Mouse (Mus musculus) intestine, embryonic 16.5 days (tissue): ENCODE results near the gene Ddx51. TPM values are rescaled to one million over a fixed set of nuclear protein-coding genes. Genes with fewer than 3 reads are reported as not detected.

Experiments
- ATAC-seq: fragments of 200-750 bp; cut with Nextera tagmentation; 2 replicates; pipeline ENCODE4 v1.8.0; 2017; ENCODE audit warnings: moderate TSS enrichment, moderate library complexity
- H3K27ac ChIP-seq: fragments of 300-500 bp; sonication (generic); 2 replicates; pipeline ENCODE4 v1.5.1; 2014; ENCODE audit warnings: mild to moderate bottlenecking, low read length
- H3K27me3 ChIP-seq: fragments of 300-500 bp; sonication (generic); replicated peaks from 2 replicates; pipeline ENCODE4 v1.6.1; 2014; ENCODE audit warnings: low read length, control low read depth, mixed read lengths; ENCODE audit not compliant: control insufficient read depth, insufficient read depth
- H3K36me3 ChIP-seq: fragments of 300-500 bp; sonication (generic); 2 replicates; pipeline ENCODE4 v1.6.1; 2014; ENCODE audit warnings: low read length, control low read depth; ENCODE audit not compliant: control insufficient read depth, insufficient read depth
- H3K4me1 ChIP-seq: fragments of 300-500 bp; sonication (generic); 2 replicates; pipeline ENCODE4 v1.6.1; 2014; ENCODE audit warnings: low read length, control low read depth, mixed read lengths; ENCODE audit not compliant: control insufficient read depth, insufficient read depth
- H3K4me2 ChIP-seq: fragments of 300-500 bp; sonication (generic); 2 replicates; pipeline ENCODE4 v1.6.1; 2014; ENCODE audit warnings: low read depth, low read length, control low read depth
- H3K4me3 ChIP-seq: fragments of 300-500 bp; sonication (generic); 2 replicates; pipeline ENCODE4 v1.5.1; 2014; ENCODE audit warnings: mild to moderate bottlenecking, low read length
- H3K9ac ChIP-seq: fragments of 300-500 bp; sonication (generic); 2 replicates; pipeline ENCODE4 v1.6.1; 2014; ENCODE audit warnings: low read depth, low read length
- H3K9me3 ChIP-seq: fragments of 300-500 bp; sonication (generic); 2 replicates; pipeline ENCODE4 v1.6.1; 2016; ENCODE audit warnings: low read length, control low read depth; ENCODE audit not compliant: control insufficient read depth
- WGBS: fragments of 180-500 bp; shearing (Covaris S2); extraction: QIAGEN DNeasy Blood & Tissue Kit; methylation state at CpG from one replicate; pipeline ENCODE4 v1.1.7; 2014; 5-methylcytosine and 5-hydroxymethylcytosine counted together
- polyA plus RNA-seq: library from polyadenylated mRNA; unstranded; fragments of >200 nt; fragmentation: Nextera tagmentation; extraction: Ambion mirVana; gene quantifications from 2 replicates; pipeline ENCODE4 v1.2.1, GENCODE M21; 2015

Ddx51 gene
- polyA plus RNA-seq, 1 experiment from 2014 or later = 16.3 TPM

DNA sequence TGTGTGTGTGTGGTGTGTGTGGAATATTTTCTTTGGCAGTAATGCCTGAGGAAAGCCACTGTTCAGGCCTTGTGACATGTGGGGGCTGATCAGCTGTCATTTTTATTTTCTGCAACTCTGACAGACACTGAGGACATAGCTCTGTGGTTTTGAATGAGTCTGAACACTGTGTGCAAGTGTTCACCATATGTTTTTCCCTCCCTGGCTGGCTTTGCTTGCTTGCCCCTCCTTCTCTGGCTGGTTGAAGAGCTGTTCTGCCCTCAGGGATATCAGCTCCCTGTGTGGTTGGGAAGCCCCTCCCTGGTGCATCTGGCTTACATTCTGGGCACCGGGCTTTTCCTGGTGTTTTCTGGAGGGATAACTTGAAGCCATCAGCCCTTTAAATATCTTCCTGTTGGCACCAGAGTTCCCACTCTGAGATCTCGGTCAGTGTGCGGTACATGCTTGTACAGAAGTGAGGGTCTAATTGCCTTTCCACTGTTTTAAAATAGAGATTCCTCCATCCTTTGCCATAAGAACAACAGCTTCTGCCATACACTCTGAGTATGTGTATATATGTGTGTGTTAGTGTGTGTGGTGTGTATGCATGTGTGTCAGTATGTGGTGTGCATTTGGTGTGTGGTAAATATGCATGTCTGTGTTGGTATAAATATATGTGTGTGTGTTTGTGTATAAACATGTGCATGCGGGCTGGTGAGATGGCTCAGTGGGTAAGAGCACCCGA is 41.7 kb upstream of the Ddx51 start:
- Histone ChIP-seq H3K4me1 (no peaks in the 10 kb centered on the region), H3K27ac (no peak overlapping the region), H3K27me3 (no peaks in the 10 kb centered on the region), H3K4me3 (no peak overlapping the region), H3K9me3 (no peaks in the 10 kb centered on the region), H3K36me3 (no peaks in the 10 kb centered on the region), H3K9ac (no peak overlapping the region), H3K4me2 (no peak overlapping the region)
- WGBS = 78% methylated on average over 5 of the region's 5 CpGs
- no peak for ATAC-seq

DNA sequence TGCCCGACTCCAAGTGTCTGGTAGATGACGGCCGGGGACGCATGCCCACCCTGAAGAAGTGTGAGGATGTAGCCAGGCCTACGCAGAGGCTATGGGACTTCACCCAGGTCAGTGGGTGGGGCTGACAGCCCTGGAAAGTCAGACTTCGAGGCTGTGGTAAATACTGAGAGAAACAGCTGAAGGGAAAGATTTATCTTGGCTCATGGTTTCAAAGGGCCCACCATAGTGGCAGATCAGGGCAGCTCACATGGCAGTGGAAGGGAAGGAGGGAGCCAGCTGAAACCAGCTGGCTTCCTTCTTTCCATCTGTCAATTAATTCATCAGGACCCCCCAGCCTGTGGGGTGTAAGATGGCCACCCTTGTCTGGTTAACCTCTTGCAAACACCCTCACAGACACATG is 34.0 kb upstream of the Ddx51 start:
- 85% methylated on average over 6 of the region's 6 CpGs for WGBS

DNA sequence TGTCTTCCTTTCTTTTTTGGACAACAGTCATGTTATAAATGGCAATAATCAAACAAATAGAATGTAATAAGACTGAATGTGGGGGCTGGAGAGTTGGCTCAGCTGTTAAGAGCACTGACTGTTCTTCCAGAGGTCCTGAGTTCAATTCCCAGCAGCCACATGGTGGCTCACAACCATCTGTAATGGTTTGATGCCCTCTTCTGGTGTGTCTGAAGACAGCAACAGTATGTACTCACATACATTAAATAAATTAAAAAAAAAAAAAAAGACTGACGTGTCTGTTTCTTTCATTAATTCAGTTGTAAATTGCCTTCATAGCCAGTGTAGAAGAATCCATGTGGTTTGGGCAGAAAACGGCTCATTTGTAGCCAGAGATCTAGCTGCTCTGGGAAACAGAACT is 28.9 kb upstream of the Ddx51 start:
- ATAC-seq = no peak
- Histone ChIP-seq H3K36me3 (no peaks in the 10 kb centered on the region), H3K9ac (no peak overlapping the region), H3K9me3 (no peaks in the 10 kb centered on the region), H3K4me1 (no peaks in the 10 kb centered on the region), H3K4me3 (no peak overlapping the region), H3K27me3 (peaks cover 8% of the 10 kb centered on the region), H3K27ac (no peak overlapping the region), H3K4me2 (no peak overlapping the region)
- 78% methylated on average over 2 of the region's 2 CpGs for WGBS

More for the DNA sequence above, 34.0 kb upstream of the Ddx51 start:
- H3K27me3 ChIP-seq = no peaks in the 10 kb centered on the region
- no peak overlapping the region for H3K27ac ChIP-seq
- H3K4me1 ChIP-seq = no peaks in the 10 kb centered on the region
- H3K36me3 ChIP-seq = no peaks in the 10 kb centered on the region
- H3K4me2 ChIP-seq = no peak overlapping the region
- no peak overlapping the region for H3K9ac ChIP-seq
- no peak for ATAC-seq
- no peak overlapping the region for H3K4me3 ChIP-seq
- H3K9me3 ChIP-seq = no peaks in the 10 kb centered on the region

DNA sequence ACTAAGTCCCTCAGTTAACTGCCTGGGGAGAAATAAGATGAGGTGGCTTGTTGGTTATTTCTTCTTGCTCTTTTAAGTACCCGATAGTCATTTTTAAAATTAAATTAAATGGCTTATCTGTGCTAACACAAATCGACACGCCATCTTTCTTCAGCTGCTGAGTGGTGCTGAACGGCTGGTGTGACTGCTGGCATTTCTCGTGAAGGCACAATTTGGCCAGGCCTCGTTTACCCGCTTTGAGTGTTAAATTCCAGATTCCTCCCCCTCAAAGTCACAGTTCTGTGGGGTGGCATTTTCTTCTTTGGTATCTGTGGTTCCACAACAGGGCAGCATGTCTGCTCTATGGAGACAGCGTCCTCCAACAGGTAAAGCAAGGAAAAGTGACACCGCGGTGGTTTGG is 25.9 kb upstream of the Ddx51 start:
- H3K4me1 ChIP-seq = no peaks in the 10 kb centered on the region
- 75% methylated on average over 10 of the region's 10 CpGs for WGBS
- H3K9me3 ChIP-seq = no peaks in the 10 kb centered on the region
- no peak overlapping the region for H3K4me2 ChIP-seq
- H3K27ac ChIP-seq = no peak overlapping the region
- no peaks in the 10 kb centered on the region for H3K36me3 ChIP-seq
- no peak for ATAC-seq
- H3K4me3 ChIP-seq = no peak overlapping the region
- H3K27me3 ChIP-seq = peaks cover 8% of the 10 kb centered on the region
- no peak overlapping the region for H3K9ac ChIP-seq

DNA sequence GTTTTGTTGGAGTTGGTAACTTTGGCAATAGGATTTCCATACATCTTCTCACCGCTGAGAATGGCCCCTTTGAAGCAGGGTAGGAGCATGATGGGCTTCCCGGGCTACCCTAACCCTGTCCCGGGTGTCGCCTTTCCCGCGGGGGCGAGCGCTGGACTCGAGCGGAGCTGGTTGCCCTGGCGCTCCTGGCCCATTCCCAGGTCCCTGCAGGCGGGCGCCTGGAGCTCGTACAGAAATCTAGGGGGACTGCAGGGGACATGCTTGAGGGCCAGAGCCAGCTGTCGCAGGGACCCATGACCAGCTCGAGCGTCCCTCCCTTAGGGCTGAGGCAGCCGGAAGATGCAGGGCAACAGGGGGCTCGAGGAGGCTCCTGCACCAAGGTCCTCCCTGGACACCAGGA is 25.1 kb upstream of the Ddx51 start:
- Histone ChIP-seq H3K4me3 (no peak overlapping the region), H3K9me3 (no peaks in the 10 kb centered on the region), H3K9ac (no peak overlapping the region), H3K4me2 (no peak overlapping the region), H3K27ac (no peak overlapping the region), H3K36me3 (no peaks in the 10 kb centered on the region), H3K4me1 (no peaks in the 10 kb centered on the region), H3K27me3 (peaks cover 8% of the 10 kb centered on the region)
- no peak for ATAC-seq
- 14% methylated on average over 19 of the region's 19 CpGs for WGBS

DNA sequence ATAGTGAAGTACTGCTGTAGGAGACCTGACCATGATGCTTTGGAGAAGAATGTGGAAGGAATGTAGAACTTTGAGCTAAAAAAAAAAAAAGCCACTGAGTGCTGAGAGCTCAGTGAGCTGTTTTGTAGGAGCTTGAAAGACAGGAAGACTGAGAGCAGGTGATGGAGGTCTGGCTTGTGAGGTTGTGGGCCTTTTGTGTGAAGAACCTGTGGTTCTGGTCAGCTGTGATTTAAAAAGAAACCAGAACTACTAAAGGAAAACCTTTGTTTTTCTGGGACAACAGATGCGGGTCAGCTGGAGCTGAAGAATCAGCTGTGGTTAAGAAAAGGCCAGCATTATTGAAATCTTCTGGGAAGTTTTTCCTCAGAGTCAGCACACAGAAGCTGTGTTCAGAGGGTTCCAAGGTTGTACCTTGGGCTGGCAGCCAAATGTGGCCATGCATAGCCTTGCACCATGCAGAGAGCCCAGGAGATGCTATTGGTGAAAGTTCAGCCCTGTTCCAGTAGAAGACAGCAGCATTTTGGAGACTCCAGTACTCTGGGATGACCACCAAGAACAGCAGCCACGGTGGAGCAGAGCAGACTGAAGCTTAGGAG is 23.6 kb upstream of the Ddx51 start:
- Histone ChIP-seq H3K4me2 (no peak overlapping the region), H3K4me3 (no peak overlapping the region), H3K36me3 (no peaks in the 10 kb centered on the region), H3K9me3 (no peaks in the 10 kb centered on the region), H3K4me1 (no peaks in the 10 kb centered on the region), H3K27ac (no peak overlapping the region), H3K9ac (no peak overlapping the region), H3K27me3 (peaks cover 8% of the 10 kb centered on the region)
- 78% methylated on average over 2 of the region's 2 CpGs for WGBS
- no peak for ATAC-seq

DNA sequence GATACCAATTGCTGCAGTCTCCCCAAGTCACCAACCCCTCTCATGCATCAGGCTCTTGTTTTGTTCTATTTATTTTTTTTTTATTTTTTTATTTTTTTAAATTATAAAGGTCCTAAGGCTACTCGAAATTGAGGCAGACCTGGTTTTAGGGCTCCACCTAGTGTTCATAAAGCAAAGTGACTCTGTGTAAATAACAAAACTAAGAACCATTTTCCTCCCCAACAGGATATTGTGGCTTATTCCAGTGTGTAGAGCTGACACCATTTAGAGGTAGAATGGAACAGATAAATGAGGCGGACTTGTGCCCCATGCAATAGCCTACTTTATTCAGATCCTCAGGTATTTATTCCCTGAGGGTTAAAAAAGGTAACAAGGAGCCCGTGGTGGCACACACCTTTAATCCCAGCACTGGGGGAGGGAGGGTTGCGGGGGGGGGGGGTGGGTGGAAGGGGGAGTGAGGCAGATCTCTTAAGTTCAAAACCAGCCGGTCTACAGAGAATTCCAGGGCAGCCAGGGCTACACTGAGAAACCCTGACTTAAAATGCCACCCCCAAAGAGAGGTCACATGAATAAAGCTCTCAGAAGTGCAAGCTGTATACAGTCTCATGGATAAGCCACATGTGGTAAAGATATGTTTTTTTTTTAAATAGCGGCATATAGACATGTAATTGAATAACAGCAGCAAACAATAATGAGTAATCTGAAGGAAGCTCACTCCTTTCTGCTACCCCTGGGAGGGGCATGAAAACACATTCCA is 17.1 kb upstream of the Ddx51 start:
- H3K4me3 ChIP-seq = no peak overlapping the region
- no peaks in the 10 kb centered on the region for H3K9me3 ChIP-seq
- no peaks in the 10 kb centered on the region for H3K36me3 ChIP-seq
- H3K4me2 ChIP-seq = no peak overlapping the region
- no peak overlapping the region for H3K27ac ChIP-seq
- H3K9ac ChIP-seq = no peak overlapping the region
- no peak for ATAC-seq
- H3K27me3 ChIP-seq = no peaks in the 10 kb centered on the region
- 34% methylated on average over 6 of the region's 6 CpGs for WGBS
- no peaks in the 10 kb centered on the region for H3K4me1 ChIP-seq

DNA sequence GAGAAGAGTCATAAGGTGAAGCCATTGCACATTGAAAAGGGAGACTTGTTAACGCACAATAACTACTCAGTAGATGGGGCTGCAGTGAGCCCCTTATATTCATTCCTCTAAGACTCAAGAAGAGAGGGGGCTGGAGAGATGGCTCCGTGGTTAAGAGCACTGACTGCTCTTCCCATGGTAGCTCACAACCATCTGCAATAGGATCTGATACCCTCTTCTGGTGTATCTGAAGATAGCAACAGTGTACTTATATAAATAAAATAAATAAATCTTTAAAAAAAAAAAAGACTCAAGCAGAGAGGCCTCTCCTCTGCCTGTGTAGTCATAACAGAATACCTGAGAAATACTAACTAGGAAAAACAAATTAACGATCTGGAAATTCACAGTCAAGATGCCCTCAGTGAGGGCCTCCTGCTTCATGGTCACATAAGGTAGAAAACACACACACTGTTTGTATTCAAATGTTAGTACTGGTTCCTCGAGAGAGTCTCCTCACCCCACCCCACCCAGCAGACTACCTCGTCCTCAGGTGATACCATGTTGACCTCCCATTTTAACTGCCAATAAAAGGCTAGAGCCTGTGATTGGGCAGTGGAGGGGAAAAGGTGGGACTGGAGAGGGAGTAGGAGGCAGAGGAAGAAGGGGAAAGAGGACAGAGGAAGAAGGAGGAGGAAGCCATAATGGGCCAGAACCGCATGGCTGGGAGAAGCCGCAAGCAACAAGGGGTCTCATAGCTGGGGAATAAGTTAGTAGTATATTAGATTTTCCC is 14.8 kb upstream of the Ddx51 start:
- ATAC-seq = no peak

DNA sequence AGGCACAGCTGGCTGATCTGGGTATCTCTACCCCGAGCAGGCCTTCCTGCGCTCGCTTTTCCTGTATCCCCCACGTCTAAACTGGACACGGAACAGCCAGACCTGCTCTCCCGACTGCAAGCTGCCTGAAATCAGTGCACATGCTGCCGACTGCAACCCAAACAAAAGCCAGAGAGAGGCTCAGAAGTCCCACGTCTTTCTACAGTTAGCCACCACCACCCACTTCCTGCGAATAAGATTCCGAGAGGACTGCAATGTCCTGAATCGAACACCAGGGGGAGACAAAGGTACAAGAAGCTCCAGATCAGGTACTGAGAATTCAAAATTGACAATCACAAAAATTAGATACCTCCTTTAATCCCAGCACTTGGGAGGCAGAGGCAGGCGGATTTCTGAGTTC is 13.8 kb upstream of the Ddx51 start:
- Histone ChIP-seq H3K36me3 (no peaks in the 10 kb centered on the region), H3K4me2 (no peak overlapping the region), H3K9ac (no peak overlapping the region), H3K9me3 (no peaks in the 10 kb centered on the region), H3K4me3 (no peak overlapping the region), H3K4me1 (no peaks in the 10 kb centered on the region), H3K27ac (no peak overlapping the region), H3K27me3 (no peaks in the 10 kb centered on the region)
- ATAC-seq = no peak
- WGBS = 20% methylated on average over 12 of the region's 12 CpGs

More for the DNA sequence above, 14.8 kb upstream of the Ddx51 start:
- 83% methylated on average over 7 of the region's 7 CpGs for WGBS
- Histone ChIP-seq H3K27ac (no peak overlapping the region), H3K9me3 (no peaks in the 10 kb centered on the region), H3K9ac (no peak overlapping the region), H3K36me3 (no peaks in the 10 kb centered on the region), H3K4me3 (no peak overlapping the region), H3K4me2 (no peak overlapping the region), H3K27me3 (no peaks in the 10 kb centered on the region), H3K4me1 (no peaks in the 10 kb centered on the region)
